Mouse (Mus musculus) forebrain, embryonic 12.5 days (tissue): ENCODE measurements around the gene Map3k21. TPM values are rescaled to one million over a fixed set of nuclear protein-coding genes. Genes with fewer than 3 reads are reported as not detected.

Experiments used
- ATAC-seq: fragments of 200-750 bp; cut with Nextera tagmentation; 2 replicates; pipeline ENCODE4 v1.8.0; 2017; ENCODE audit warnings: moderate TSS enrichment; ENCODE audit not compliant: low FRiP score
- H3K27ac ChIP-seq: fragments of 300-500 bp; sonication (generic); 2 replicates; pipeline ENCODE4 v1.5.1; 2016; ENCODE audit warnings: mild to moderate bottlenecking
- H3K27me3 ChIP-seq: fragments of 300-500 bp; sonication (generic); 2 replicates; pipeline ENCODE4 v1.6.1; 2016; ENCODE audit warnings: mild to moderate bottlenecking
- H3K36me3 ChIP-seq: fragments of 300-500 bp; sonication (generic); replicated peaks from 2 replicates; pipeline ENCODE4 v1.6.1; 2016; ENCODE audit warnings: mild to moderate bottlenecking
- H3K4me1 ChIP-seq: fragments of 300-500 bp; sonication (generic); 2 replicates; pipeline ENCODE4 v1.6.1; 2016
- H3K4me2 ChIP-seq: fragments of 300-500 bp; sonication (generic); 2 replicates; pipeline ENCODE4 v1.6.1; 2016; ENCODE audit warnings: mild to moderate bottlenecking, moderate library complexity
- H3K4me3 ChIP-seq: fragments of 300-500 bp; sonication (generic); replicated peaks from 2 replicates; pipeline ENCODE4 v1.5.1; 2016; ENCODE audit warnings: mild to moderate bottlenecking
- H3K9ac ChIP-seq: fragments of 300-500 bp; sonication (generic); 2 replicates; pipeline ENCODE4 v1.6.1; 2016; ENCODE audit warnings: mild to moderate bottlenecking
- H3K9me3 ChIP-seq: fragments of 300-500 bp; sonication (generic); 2 replicates; pipeline ENCODE4 v1.6.1; 2016
- WGBS: fragments of 180-500 bp; shearing (Covaris S2); methylation state at CpG from one replicate; pipeline ENCODE4 v1.1.7; 2016; 5-methylcytosine and 5-hydroxymethylcytosine counted together
- polyA plus RNA-seq: library from polyadenylated mRNA; unstranded; fragments of >200 nt; fragmentation: Nextera tagmentation; extraction: Ambion mirVana; gene quantifications from 2 replicates; pipeline ENCODE4 v1.2.1, GENCODE M21; 2016

Gene Map3k21
- polyA plus RNA-seq, result 0.08 TPM in 2 replicates

GRCm38 (mm10) chr8:125910365-125911228 lies at the start of gene Map3k21:
Gene Map3k21, plus strand, starts transcription at chr8:125910450.
- no peaks in the 10 kb centered on the region for H3K36me3 ChIP-seq
- peak within 1 kb of the TSS; percentile 96 for H3K4me2 ChIP-seq
- H3K9ac ChIP-seq, result peak within 1 kb of the TSS; percentile 50; the same call in 1 of the 2 replicates
- peak within 1 kb of the TSS; percentile 53 for H3K4me3 ChIP-seq
- H3K27ac ChIP-seq, result no peak within 1 kb of the TSS
- under 1% methylated on average over 93 of the region's 93 CpGs for WGBS
- H3K27me3 ChIP-seq, result peaks cover 81% of the 10 kb centered on the region
- 0 out of 2 replicates have a peak, but pooled peaks have one; percentile 23 for ATAC-seq
- H3K9me3 ChIP-seq, result no peaks in the 10 kb centered on the region
- peaks cover 17% of the 10 kb centered on the region for H3K4me1 ChIP-seq

GRCm38 (mm10) chr8:125866125-125866524 lies 44.1 kb upstream of the Map3k21 start:
- H3K9ac ChIP-seq, result no peak overlapping the region
- H3K4me1 ChIP-seq, result peaks cover 14% of the 10 kb centered on the region; the same call in 1 of the 2 replicates
- H3K9me3 ChIP-seq, result no peaks in the 10 kb centered on the region
- H3K27ac ChIP-seq, result no peak overlapping the region
- no peak overlapping the region for H3K4me2 ChIP-seq
- no peaks in the 10 kb centered on the region; the same call in 1 of the 2 replicates for H3K27me3 ChIP-seq
- WGBS, result 84% methylated on average over 12 of the region's 12 CpGs
- H3K4me3 ChIP-seq, result no peak overlapping the region
- ATAC-seq, result no peak
- H3K36me3 ChIP-seq, result no peaks in the 10 kb centered on the region

- no peak for ATAC-seq
- H3K4me3 ChIP-seq, result no peak overlapping the region
- no peaks in the 10 kb centered on the region for H3K27me3 ChIP-seq
- WGBS, result 86% methylated on average over 7 of the region's 7 CpGs
- no peak overlapping the region for H3K27ac ChIP-seq
- H3K9ac ChIP-seq, result no peak overlapping the region
- H3K9me3 ChIP-seq, result no peaks in the 10 kb centered on the region
- H3K36me3 ChIP-seq, result no peaks in the 10 kb centered on the region
- H3K4me2 ChIP-seq, result no peak overlapping the region
- H3K4me1 ChIP-seq, result peaks cover 14% of the 10 kb centered on the region; the same call in 1 of the 2 replicates
Observed at GRCm38 (mm10) chr8:125868552-125868951, 41.7 kb upstream of the Map3k21 start.

GRCm38 (mm10) chr8:125869739-125870138 lies 40.5 kb upstream of the Map3k21 start:
- no peaks in the 10 kb centered on the region for H3K27me3 ChIP-seq
- no peaks in the 10 kb centered on the region for H3K9me3 ChIP-seq
- no peak overlapping the region for H3K27ac ChIP-seq
- H3K4me1 ChIP-seq, result peaks cover 14% of the 10 kb centered on the region; the same call in 1 of the 2 replicates
- no peak overlapping the region for H3K4me3 ChIP-seq
- no peak overlapping the region for H3K9ac ChIP-seq
- peak; percentile 13; the same call in 1 of the 2 replicates for ATAC-seq
- H3K36me3 ChIP-seq, result no peaks in the 10 kb centered on the region
- H3K4me2 ChIP-seq, result no peak overlapping the region
- WGBS, result 85% methylated on average over 3 of the region's 3 CpGs

- Histone ChIP-seq H3K27me3 (no peaks in the 10 kb centered on the region), H3K4me3 (no peak overlapping the region), H3K4me2 (no peak overlapping the region), H3K36me3 (no peaks in the 10 kb centered on the region), H3K4me1 (peaks cover 14% of the 10 kb centered on the region; the same call in 1 of the 2 replicates), H3K9ac (no peak overlapping the region), H3K27ac (0 out of 2 replicates have a peak overlapping the region, but pooled peaks have one; percentile 38), H3K9me3 (no peaks in the 10 kb centered on the region)
- WGBS, result 44% methylated on average over 6 of the region's 6 CpGs
- peak; percentile 50 for ATAC-seq
Observed at GRCm38 (mm10) chr8:125870179-125870702, 40.0 kb upstream of the Map3k21 start.

GRCm38 (mm10) chr8:125870821-125871321 lies 39.4 kb upstream of the Map3k21 start:
- Histone ChIP-seq H3K27ac (0 out of 2 replicates have a peak overlapping the region, but pooled peaks have one; percentile 38), H3K36me3 (no peaks in the 10 kb centered on the region), H3K9ac (no peak overlapping the region), H3K9me3 (no peaks in the 10 kb centered on the region), H3K4me3 (no peak overlapping the region), H3K4me1 (peaks cover 14% of the 10 kb centered on the region; the same call in 1 of the 2 replicates), H3K4me2 (peak overlapping the region; percentile 32; the same call in 1 of the 2 replicates), H3K27me3 (no peaks in the 10 kb centered on the region)
- 8% methylated on average over 7 of the region's 7 CpGs for WGBS
- peak; percentile 88 for ATAC-seq

GRCm38 (mm10) chr8:125872501-125873249 lies 37.6 kb upstream of the Map3k21 start:
- Histone ChIP-seq H3K27ac (no peak overlapping the region), H3K9me3 (no peaks in the 10 kb centered on the region), H3K36me3 (no peaks in the 10 kb centered on the region), H3K27me3 (no peaks in the 10 kb centered on the region), H3K4me3 (no peak overlapping the region), H3K4me1 (peaks cover 14% of the 10 kb centered on the region; the same call in 1 of the 2 replicates), H3K9ac (no peak overlapping the region), H3K4me2 (no peak overlapping the region)
- ATAC-seq, result no peak
- WGBS, result 79% methylated on average over 9 of the region's 9 CpGs

GRCm38 (mm10) chr8:125873250-125873534 lies 37.1 kb upstream of the Map3k21 start:
- no peak overlapping the region for H3K4me3 ChIP-seq
- H3K9ac ChIP-seq, result no peak overlapping the region
- no peaks in the 10 kb centered on the region for H3K36me3 ChIP-seq
- no peak overlapping the region for H3K4me2 ChIP-seq
- 89% methylated on average over 2 of the region's 2 CpGs for WGBS
- ATAC-seq, result no peak
- H3K27me3 ChIP-seq, result no peaks in the 10 kb centered on the region
- H3K4me1 ChIP-seq, result peaks cover 14% of the 10 kb centered on the region; the same call in 1 of the 2 replicates
- no peaks in the 10 kb centered on the region for H3K9me3 ChIP-seq
- no peak overlapping the region for H3K27ac ChIP-seq

GRCm38 (mm10) chr8:125880447-125880846 lies 29.8 kb upstream of the Map3k21 start:
- no peak overlapping the region for H3K4me3 ChIP-seq
- ATAC-seq, result no peak
- H3K9me3 ChIP-seq, result no peaks in the 10 kb centered on the region
- WGBS, result 96% methylated on average over 4 of the region's 4 CpGs
- H3K9ac ChIP-seq, result no peak overlapping the region
- H3K36me3 ChIP-seq, result no peaks in the 10 kb centered on the region
- no peak overlapping the region for H3K4me2 ChIP-seq
- H3K4me1 ChIP-seq, result peaks cover 3% of the 10 kb centered on the region; the same call in 1 of the 2 replicates
- no peaks in the 10 kb centered on the region for H3K27me3 ChIP-seq
- H3K27ac ChIP-seq, result no peak overlapping the region

GRCm38 (mm10) chr8:125887549-125887948 lies 22.7 kb upstream of the Map3k21 start:
- WGBS, result 92% methylated on average over 9 of the region's 9 CpGs
- ATAC-seq, result no peak
- H3K4me1 ChIP-seq, result peaks cover 3% of the 10 kb centered on the region; the same call in 1 of the 2 replicates
- no peak overlapping the region for H3K27ac ChIP-seq
- peaks cover 8% of the 10 kb centered on the region; the same call in 1 of the 2 replicates for H3K36me3 ChIP-seq
- H3K27me3 ChIP-seq, result no peaks in the 10 kb centered on the region
- H3K9ac ChIP-seq, result no peak overlapping the region
- H3K9me3 ChIP-seq, result no peaks in the 10 kb centered on the region
- H3K4me2 ChIP-seq, result no peak overlapping the region
- H3K4me3 ChIP-seq, result no peak overlapping the region

GRCm38 (mm10) chr8:125889920-125890319 lies 20.3 kb upstream of the Map3k21 start:
- Histone ChIP-seq H3K27me3 (no peaks in the 10 kb centered on the region), H3K4me2 (no peak overlapping the region)
- 87% methylated on average over 3 of the region's 3 CpGs for WGBS

GRCm38 (mm10) chr8:125897388-125897787 lies 12.9 kb upstream of the Map3k21 start:
- H3K27ac ChIP-seq, result no peak overlapping the region
- H3K36me3 ChIP-seq, result no peaks in the 10 kb centered on the region
- no peaks in the 10 kb centered on the region for H3K9me3 ChIP-seq
- 62% methylated on average over 11 of the region's 11 CpGs for WGBS
- H3K4me1 ChIP-seq, result peaks cover 14% of the 10 kb centered on the region
- H3K4me2 ChIP-seq, result peak overlapping the region; percentile 75
- ATAC-seq, result no peak
- peaks cover 31% of the 10 kb centered on the region for H3K27me3 ChIP-seq
- peak overlapping the region; percentile 52 for H3K4me3 ChIP-seq
- 0 out of 2 replicates have a peak overlapping the region, but pooled peaks have one; percentile 63 for H3K9ac ChIP-seq

More at GRCm38 (mm10) chr8:125889920-125890319, 20.3 kb upstream of the Map3k21 start:
- Histone ChIP-seq H3K4me1 (no peaks in the 10 kb centered on the region), H3K36me3 (peaks cover 8% of the 10 kb centered on the region; the same call in 1 of the 2 replicates), H3K4me3 (no peak overlapping the region), H3K27ac (no peak overlapping the region), H3K9ac (no peak overlapping the region), H3K9me3 (no peaks in the 10 kb centered on the region)
- ATAC-seq, result no peak
